Mouse (Mus musculus) adipocyte (in vitro differentiated cells): ENCODE results near the gene Bclaf3.

ENCODE experiments used
- DNase-seq: peaks from one replicate; pipeline ENCODE4 v3.0.0-alpha.2; 2016; ENCODE audit warnings: low spot score

Gene Bclaf3

GRCm38 (mm10) chrX:159626907-159627587 is 100.6 kb downstream of the Bclaf3 start, which contains the start of gene Sh3kbp1:
Gene Sh3kbp1 (plus strand): TSS chrX:159627272.
- peak; percentile 75 for DNase-seq

GRCm38 (mm10) chrX:159627588-159628566 is 101.4 kb downstream of the Bclaf3 start:
- no peak for DNase-seq

GRCm38 (mm10) chrX:159628629-159629028 is 102.1 kb downstream of the Bclaf3 start:
- DNase-seq = no peak

GRCm38 (mm10) chrX:159629203-159629602 is 102.7 kb downstream of the Bclaf3 start:
- no peak for DNase-seq

- DNase-seq = no peak
Measured at GRCm38 (mm10) chrX:159638500-159639227, 112.2 kb downstream of the Bclaf3 start.

GRCm38 (mm10) chrX:159639991-159640390 is 113.5 kb downstream of the Bclaf3 start:
- no peak for DNase-seq
